Mouse (Mus musculus): ENCODE results near the gene Gfod1. TPM values are rescaled to one million over a fixed set of nuclear protein-coding genes. Genes with fewer than 3 reads are reported as not detected.

The Gfod1 gene
- total RNA-seq (2021): 9.0 and 9.9 TPM in 2 replicates
- long read RNA-seq, partial matches to known transcripts: 0 of 4 reads
- long read RNA-seq, other reads (novel, unspliced or antisense): 2 of 4 reads

- peak; percentile 99 for DNase-seq
Measured at GRCm38 (mm10) chr13:43304018-43304431, at the start of gene Gfod1. Gfod1 (minus strand) TSS chr13:43304172.

- DNase-seq: no peak
Measured at GRCm38 (mm10) chr13:43353356-43353755, 49.4 kb upstream of the Gfod1 start.

DNA sequence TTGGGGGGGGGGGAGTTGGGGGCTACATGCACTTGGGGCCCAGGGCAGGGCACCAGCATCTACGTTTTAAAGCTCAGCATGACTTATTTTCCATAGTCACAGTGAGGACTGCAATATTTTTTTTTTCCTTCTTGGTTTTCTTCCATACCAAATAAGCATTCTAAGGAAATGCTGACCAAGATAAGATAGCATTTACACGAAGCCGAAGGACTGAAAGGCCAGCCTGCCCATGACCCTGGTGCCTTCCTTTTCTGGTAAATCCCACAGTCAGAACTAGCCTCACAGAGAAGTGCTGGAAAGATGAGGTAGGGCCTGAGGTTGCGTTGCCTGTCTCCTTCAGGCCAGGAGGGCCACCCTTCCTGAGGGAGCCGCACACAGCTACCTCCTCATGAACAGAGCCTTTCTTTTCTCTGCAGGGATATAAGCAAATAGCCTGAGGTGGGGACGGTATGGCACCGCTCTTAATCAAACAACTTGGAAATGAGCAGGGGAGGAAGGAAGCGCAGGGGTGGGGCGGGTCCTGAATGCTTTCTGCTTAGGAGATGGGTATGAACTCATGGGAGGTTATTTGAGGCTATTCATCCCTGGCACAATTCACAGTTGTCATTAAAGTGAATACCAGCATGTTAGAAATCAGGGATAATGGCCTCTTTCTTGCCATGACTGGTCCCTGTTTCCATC lies 46.7 kb upstream of the Gfod1 start:
- no peak for DNase-seq

DNA sequence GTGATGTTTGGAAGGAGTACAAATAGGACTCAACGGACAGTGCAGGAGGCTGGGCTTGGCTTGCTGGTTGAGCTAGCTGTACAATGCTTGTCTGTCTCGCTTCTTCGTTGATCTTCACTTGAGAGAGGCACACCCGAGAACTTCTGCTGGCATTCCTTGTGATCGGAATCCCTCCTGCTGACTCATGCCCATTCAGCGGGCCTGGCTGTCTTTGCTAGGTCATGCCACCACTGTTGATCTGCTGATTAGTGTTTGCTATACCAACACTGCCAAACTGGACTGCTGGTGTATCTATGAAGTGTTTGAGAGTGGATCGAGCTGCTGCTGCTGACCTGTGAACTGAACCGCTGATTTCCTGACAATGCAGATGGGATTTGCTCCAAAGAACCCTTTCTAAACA lies 45.4 kb upstream of the Gfod1 start:
- no peak for DNase-seq

- DNase-seq: no peak
Measured at GRCm38 (mm10) chr13:43346825-43347224, 42.9 kb upstream of the Gfod1 start.

DNA sequence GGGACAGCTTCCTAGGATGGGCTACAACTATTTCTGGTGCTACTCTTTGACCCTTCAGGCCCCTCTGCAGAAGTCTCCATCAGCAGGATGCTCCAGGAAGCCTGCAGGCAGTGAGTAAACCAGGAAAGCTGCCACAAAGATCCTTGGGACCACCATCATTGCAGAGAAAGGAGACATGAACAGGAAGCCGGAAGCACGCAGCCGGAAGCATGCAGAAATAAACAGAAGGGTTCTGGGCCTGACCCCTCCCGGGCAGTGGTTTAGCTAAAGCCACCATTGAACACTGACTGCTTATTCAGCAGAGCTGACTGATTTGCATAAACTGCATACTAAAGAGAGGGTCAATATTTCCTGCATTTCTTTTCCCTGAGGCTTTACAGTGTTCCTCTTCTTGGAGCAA lies 34.7 kb upstream of the Gfod1 start:
- DNase-seq: no peak

DNA sequence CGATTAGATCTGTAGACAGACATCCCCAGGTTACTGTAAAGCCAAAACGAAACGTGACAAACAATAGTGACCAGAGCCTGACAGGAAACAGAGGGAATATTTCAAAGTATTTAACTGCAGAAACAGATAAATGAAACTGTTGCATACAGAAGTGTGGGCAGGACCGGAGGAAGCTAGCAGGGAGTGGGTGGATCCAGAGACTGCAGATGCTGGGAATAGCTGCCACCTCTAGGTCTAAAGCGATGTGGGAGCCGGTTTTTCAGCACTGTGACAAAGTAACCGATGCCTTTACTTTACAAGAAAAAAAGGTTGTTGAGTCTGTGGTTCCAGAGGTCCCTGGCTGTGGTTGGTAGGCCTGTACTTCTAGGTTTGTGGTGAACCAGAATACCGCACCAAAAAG lies 34.0 kb upstream of the Gfod1 start:
- no peak for DNase-seq

GRCm38 (mm10) chr13:43336425-43337221 lies 32.7 kb upstream of the Gfod1 start:
- no peak for DNase-seq

GRCm38 (mm10) chr13:43332591-43332990 lies 28.6 kb upstream of the Gfod1 start:
- peak; percentile 44 for DNase-seq

DNA sequence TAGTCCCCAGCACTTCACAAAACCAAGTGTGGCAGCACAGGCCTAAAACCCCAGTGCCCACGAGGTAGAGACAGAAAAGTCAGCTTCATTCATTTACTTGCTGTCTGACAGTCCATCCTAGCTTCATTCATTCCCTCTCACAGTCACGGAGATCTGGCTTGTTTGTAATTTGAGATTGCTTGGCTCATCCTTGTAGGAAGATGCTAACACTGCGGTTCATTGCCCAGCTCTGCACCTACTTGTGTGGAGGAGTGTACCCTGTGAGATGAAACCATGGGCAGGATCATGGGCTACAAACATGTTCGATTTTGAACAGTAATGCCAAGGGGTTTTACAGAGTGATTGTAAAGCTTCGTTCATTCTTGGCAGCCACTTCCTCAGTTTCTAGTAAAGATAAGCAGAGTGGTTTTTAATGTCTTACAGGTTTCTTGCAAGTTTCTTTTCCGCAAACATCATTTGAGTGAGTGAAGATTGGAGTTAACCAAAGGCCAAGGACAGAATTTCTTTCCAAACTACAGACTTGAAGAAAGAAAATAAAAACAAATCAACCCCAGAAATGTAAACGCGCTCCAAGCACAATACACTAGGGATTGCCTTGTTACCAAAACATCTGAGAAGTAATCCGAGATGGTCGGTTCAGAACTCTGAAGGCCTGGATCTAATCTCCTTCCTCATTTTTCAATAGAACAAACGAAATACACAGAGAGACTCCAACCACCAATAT lies 27.9 kb upstream of the Gfod1 start:
- no peak for DNase-seq

DNA sequence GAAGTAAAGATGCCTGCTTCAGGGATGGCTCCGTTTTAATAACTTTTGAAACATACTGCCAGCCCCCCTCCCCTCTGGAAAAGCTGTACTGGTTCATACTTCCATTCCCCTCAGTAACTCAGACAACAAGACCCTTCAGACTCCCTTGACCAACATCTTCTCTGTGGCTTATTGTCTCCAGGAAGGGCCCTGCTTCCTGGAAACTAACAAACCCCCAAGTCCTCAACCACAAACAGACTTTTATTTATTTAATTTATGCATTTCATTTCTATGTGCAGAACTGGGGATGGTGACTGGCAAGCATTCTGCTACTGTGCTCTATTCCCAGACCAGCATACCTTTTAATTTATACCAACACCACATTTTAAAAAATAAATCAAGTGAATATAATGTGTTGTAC lies 21.5 kb upstream of the Gfod1 start:
- no peak for DNase-seq

DNA sequence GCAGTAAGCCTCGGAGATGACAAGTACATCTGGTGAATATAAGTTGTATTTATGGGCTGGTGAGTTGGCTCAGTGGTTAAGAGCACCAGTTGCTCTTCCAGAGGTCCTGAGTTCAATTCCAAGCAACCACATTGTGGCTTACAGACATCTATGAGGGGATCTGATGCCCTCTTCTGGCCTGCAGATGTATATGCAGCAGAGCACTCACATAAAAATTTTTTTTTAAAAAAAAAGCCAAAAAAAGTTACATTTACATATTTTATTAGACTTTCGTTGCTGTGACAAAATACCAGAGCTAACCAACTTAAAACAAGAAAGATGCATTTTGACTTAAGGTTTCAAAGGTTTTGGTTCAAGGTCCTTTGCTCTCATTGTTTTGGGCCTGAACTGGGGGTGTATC lies 17.5 kb upstream of the Gfod1 start:
- DNase-seq: no peak

GRCm38 (mm10) chr13:43319396-43319795 lies 15.4 kb upstream of the Gfod1 start:
- no peak for DNase-seq

- DNase-seq: no peak
Measured at GRCm38 (mm10) chr13:43317411-43317810, 13.4 kb upstream of the Gfod1 start.

GRCm38 (mm10) chr13:43305181-43305924 lies 1.4 kb upstream of the Gfod1 start:
- no peak for DNase-seq

GRCm38 (mm10) chr13:43304700-43305099 lies 728 bp upstream of the Gfod1 start:
- DNase-seq: peak; percentile 27

DNA sequence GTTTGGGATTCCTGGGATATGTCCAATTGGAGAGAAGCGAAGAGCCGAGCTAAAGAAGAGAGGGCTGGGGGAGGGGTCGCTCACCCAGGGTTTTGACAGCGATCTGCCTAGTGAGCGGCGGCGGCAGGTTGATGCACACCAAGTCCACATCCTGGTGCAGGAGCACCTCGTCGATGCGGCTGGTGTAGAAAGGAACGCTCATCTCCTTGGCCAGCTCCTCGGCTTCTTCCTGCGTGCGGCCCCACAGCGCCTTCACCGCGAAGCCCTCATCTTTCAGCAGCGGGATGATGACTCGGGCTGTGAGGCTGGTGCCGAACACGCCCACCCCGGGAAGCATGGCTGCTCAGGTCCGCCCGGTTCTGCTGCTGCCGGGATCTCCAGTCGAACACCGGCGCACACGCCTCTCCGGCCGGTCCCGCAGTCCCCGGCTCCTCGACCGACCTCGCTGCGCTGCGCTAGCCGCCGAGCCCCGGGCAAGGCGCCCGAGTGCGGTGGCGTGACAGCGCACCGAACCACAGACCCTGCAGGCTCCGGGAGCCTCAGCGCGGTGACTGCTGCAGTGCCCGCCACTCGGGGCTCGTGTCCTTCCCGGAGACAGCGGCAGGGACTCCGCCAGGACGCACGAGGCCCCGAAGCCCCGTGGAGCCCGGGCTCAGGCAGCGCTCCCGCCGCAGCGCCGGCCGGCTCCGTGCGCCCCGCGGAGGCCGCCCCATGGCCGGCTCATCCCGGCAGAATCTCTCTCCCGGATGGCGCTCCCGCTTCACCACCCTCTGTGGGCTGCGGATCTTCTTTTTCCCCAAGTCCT lies 609 bp downstream of the Gfod1 start:
- DNase-seq: peak; percentile 66

DNA sequence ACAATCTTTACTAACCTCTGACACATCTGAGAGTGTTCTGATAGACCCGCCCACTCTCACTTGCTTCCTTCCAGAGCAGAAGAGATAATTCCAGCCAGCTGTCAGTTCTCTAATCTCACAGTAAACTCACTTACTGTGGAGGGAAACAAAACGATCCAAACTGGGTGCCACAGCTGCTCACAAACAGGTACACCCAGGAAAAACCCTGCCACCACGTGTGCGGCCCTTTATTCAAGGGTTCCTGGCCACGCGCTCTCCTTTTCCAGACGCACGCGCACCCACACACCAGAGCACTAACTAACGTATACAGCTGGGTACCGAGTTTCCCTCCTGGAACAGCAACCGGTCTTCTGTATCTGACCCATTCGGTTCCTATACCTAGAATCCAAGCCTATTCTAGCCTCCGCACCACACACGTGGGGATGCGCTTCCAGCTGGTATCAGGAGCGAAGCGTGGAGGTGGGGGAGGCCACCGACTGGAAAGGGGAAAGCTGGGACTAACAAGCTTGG lies 1.3 kb downstream of the Gfod1 start:
- no peak for DNase-seq

GRCm38 (mm10) chr13:43302239-43302638 lies 1.7 kb downstream of the Gfod1 start:
- DNase-seq: no peak

DNA sequence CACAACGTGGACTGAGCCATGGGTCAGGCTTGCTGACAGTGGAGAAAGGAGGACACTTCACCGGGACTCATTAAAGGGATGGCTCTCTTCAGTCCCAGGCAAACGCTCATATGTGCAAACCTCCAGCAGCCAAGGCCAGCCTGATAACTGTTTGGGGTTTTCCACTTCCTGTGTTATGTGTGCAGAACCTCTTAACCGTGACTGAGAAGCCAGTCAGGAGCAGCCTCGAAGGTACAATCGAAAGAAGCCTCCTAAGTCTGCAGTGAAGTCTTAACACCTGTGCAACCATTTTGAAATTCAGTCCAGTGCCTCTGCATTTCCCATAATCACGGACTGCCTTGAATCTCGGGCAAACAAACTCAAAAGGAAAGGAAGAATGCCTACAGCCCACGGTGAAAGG lies 3.1 kb downstream of the Gfod1 start:
- no peak for DNase-seq

- DNase-seq: no peak
Measured at GRCm38 (mm10) chr13:43300366-43300765, 3.6 kb downstream of the Gfod1 start.

Measured in adrenal gland, postnatal 25 days (tissue).